Mouse (Mus musculus) heart, embryonic 16.5 days (tissue): Measurements from ENCODE around the gene Gm7792. TPM values are rescaled to one million over a fixed set of nuclear protein-coding genes. Genes with fewer than 3 reads are reported as not detected.
"Not testable (repeated sequence)": the region's sequence is repeated elsewhere in the genome, so short reads cannot be mapped to it uniquely, and the experiment has no call there.

ENCODE experiments used
- ATAC-seq: fragments of 200-750 bp; cut with Nextera tagmentation; replicated peaks from 2 replicates; pipeline ENCODE4 v1.8.0; 2017; ENCODE audit warnings: moderate number of reproducible peaks; ENCODE audit not compliant: insufficient read depth, low FRiP score; ENCODE audit errors: extremely low read depth
- H3K27ac ChIP-seq: fragments of 300-500 bp; sonication (generic); 2 replicates; pipeline ENCODE4 v1.5.1; 2014; ENCODE audit warnings: mild to moderate bottlenecking, low read length, control low read depth, moderate library complexity
- H3K27me3 ChIP-seq: fragments of 300-500 bp; sonication (generic); 2 replicates; pipeline ENCODE4 v1.6.1; 2014; ENCODE audit warnings: low read length, mixed read lengths; ENCODE audit not compliant: control insufficient read depth, insufficient read depth
- H3K36me3 ChIP-seq: fragments of 300-500 bp; sonication (generic); 2 replicates; pipeline ENCODE4 v1.6.1; 2014; ENCODE audit not compliant: control insufficient read depth, insufficient read depth
- H3K4me1 ChIP-seq: fragments of 300-500 bp; sonication (generic); 2 replicates; pipeline ENCODE4 v1.6.1; 2014; ENCODE audit warnings: low read length, mixed read lengths; ENCODE audit not compliant: control insufficient read depth, insufficient read depth
- H3K4me2 ChIP-seq: fragments of 300-500 bp; sonication (generic); 2 replicates; pipeline ENCODE4 v1.6.1; 2014; ENCODE audit warnings: low read depth, mild to moderate bottlenecking, control low read depth, low read length
- H3K4me3 ChIP-seq: fragments of 300-500 bp; sonication (generic); 2 replicates; pipeline ENCODE4 v1.5.1; 2014; ENCODE audit warnings: mild to moderate bottlenecking, control low read depth, low read length
- H3K9ac ChIP-seq: fragments of 300-500 bp; sonication (generic); 2 replicates; pipeline ENCODE4 v1.6.1; 2014; ENCODE audit warnings: low read length, control low read depth
- H3K9me3 ChIP-seq: fragments of 300-500 bp; sonication (generic); replicated peaks from 2 replicates; pipeline ENCODE4 v1.6.1; 2016; ENCODE audit warnings: low read length; ENCODE audit not compliant: control insufficient read depth
- WGBS: fragments of 180-500 bp; shearing (Covaris S2); extraction: QIAGEN DNeasy Blood & Tissue Kit; methylation state at CpG from one replicate; pipeline ENCODE4 v1.1.7; 2014; 5-methylcytosine and 5-hydroxymethylcytosine counted together
- polyA plus RNA-seq: library from polyadenylated mRNA; unstranded; fragments of >200 nt; fragmentation: Nextera tagmentation; extraction: Ambion mirVana; gene quantifications from 2 replicates; pipeline ENCODE4 v1.2.1, GENCODE M21; 2015

Gm7792 gene
- not detected in 2 replicates for polyA plus RNA-seq

- 67% methylated on average over 1 of the region's 2 CpGs for WGBS
Observed at GRCm38 (mm10) chr5:93843476-93843875, at the start of gene Gm7792. TSS of gene Gm7792 (plus strand) at chr5:93843776.

More at GRCm38 (mm10) chr5:93843476-93843875, at the start of gene Gm7792:
- H3K4me1 ChIP-seq, H3K9me3 ChIP-seq, H3K9ac ChIP-seq, H3K4me3 ChIP-seq, H3K4me2 ChIP-seq, ATAC-seq, H3K27me3 ChIP-seq, H3K36me3 ChIP-seq, H3K27ac ChIP-seq: not testable (repeated sequence)

Other genes starting within 250 kb of the Gm7792 start
- gene C87414, start 172.2 kb upstream of the Gm7792 start, polyA plus RNA-seq = not detected in 2 replicates
- not detected in 2 replicates for gene Gm16429, start 85.3 kb downstream of the Gm7792 start, polyA plus RNA-seq
- not detected in 2 replicates for gene BC061212, start 226.8 kb downstream of the Gm7792 start, polyA plus RNA-seq
- not detected in 2 replicates for gene Gm6351, start 232.6 kb downstream of the Gm7792 start, polyA plus RNA-seq